Mouse (Mus musculus): ENCODE results near the gene Hspb9. TPM values are rescaled to one million over a fixed set of nuclear protein-coding genes. Genes with fewer than 3 reads are reported as not detected.

Hspb9 gene
- polyA plus RNA-seq, 1 experiment = not detected

DNA sequence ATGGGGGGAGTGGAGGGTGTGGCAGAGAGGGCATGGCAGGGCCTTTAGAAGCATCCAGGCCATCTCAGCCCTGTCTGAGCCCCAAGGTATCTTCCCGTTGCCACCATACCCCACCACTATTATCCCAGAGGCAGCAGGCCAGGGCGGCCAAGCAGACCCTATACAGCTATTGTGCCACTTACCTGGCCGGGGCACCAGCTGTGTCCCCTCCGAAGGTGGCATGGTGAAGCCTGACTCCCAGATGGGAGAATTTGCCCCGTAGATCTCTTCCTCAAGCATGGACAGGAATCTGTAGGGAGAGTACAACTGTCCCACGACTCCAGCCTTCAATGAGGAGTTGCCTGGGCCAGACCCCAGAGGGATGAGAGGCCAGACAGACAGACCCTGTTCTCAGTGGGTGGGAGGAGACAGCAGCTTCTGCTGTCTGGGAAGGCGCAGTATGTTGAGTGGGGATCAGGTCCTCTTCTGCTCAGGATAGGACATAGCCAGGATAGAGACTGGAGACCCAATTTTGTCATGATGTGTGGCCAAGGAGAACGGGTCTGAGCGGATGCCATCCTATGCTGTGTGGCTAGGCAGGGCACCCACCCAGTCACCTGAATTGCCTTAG, 4.3 kb upstream of the Hspb9 start:
- no peak for DNase-seq
- 90% methylated on average over 9 of the region's 9 CpGs for WGBS
- H3K27me3 ChIP-seq (ENCODE audit: control insufficient read depth, insufficient read depth, low read length) = no peaks in the 10 kb centered on the region
- H3K27ac ChIP-seq (ENCODE audit: insufficient read depth, low read length) = no peak overlapping the region
- H3K4me3 ChIP-seq (replicated peaks; ENCODE audit: insufficient read depth, low read depth, low read length) = no peak overlapping the region
- peaks cover 5% of the 10 kb centered on the region for H3K4me1 ChIP-seq (ENCODE audit: control insufficient read depth, insufficient read depth, low read length)
- TF ChIP-seq POLR2A (IDR thresholded peaks at IDR 0.05; ENCODE audit: borderline replicate concordance, insufficient read depth, low read length) = no peak
- no peak for TF ChIP-seq CTCF (IDR thresholded peaks at IDR 0.05; ENCODE audit: borderline replicate concordance, insufficient read depth, low read depth, low read length)

DNA sequence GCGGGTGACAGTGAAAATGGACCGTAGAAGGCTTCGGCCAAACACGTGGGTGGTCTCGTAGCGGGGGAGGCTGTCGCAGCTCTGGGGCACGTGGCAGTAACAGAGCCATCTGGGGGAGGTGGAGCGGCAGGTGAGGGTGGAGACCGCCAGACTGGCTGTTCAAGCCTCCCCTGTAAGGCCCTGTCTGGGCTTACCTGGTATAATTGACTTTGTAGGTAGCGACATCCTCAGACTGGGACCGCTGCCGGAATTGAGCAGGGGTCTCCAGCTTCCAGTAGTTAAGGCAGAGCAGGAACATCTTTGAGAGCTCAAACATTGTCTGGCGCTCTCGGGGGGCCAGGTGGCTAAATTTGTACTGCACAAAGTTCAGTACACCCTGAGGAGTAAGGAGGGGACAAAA, 3.1 kb upstream of the Hspb9 start:
- Histone ChIP-seq H3K4me3 (replicated peaks; ENCODE audit: insufficient read depth, low read depth, low read length) (no peak overlapping the region), H3K27ac (ENCODE audit: insufficient read depth, low read length) (no peak overlapping the region), H3K4me1 (ENCODE audit: control insufficient read depth, insufficient read depth, low read length) (peaks cover 5% of the 10 kb centered on the region), H3K27me3 (ENCODE audit: control insufficient read depth, insufficient read depth, low read length) (no peaks in the 10 kb centered on the region)
- WGBS = 81% methylated on average over 15 of the region's 15 CpGs
- no peak for DNase-seq
- TF ChIP-seq CTCF (IDR thresholded peaks at IDR 0.05; ENCODE audit: borderline replicate concordance, insufficient read depth, low read depth, low read length) (no peak), POLR2A (IDR thresholded peaks at IDR 0.05; ENCODE audit: borderline replicate concordance, insufficient read depth, low read length) (no peak)

DNA sequence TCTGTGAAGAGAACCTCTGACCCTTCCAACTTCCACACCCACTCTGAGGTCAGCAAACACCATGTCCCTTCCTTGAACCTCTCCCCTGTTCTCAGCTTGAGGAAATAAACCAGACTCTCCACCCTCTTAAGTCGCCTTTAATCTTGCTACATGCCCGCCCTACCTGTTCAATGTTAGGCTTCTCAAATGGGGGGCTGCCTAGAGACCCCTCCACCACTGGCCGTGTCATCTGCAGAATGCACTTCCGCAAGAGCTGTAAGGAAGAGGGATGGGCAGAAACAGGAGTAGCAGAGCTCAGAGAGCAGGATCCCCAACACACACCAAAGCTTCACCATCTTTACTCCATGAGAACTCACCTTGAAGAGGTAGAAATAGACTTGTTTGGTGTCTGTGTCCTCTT, 2.7 kb upstream of the Hspb9 start:
- Histone ChIP-seq H3K4me3 (replicated peaks; ENCODE audit: insufficient read depth, low read depth, low read length) (no peak overlapping the region), H3K4me1 (ENCODE audit: control insufficient read depth, insufficient read depth, low read length) (peaks cover 5% of the 10 kb centered on the region), H3K27ac (ENCODE audit: insufficient read depth, low read length) (no peak overlapping the region), H3K27me3 (ENCODE audit: control insufficient read depth, insufficient read depth, low read length) (no peaks in the 10 kb centered on the region)
- TF ChIP-seq CTCF (IDR thresholded peaks at IDR 0.05; ENCODE audit: borderline replicate concordance, insufficient read depth, low read depth, low read length) (no peak), POLR2A (IDR thresholded peaks at IDR 0.05; ENCODE audit: borderline replicate concordance, insufficient read depth, low read length) (no peak)
- WGBS = 89% methylated on average over 4 of the region's 4 CpGs
- no peak for DNase-seq

DNA sequence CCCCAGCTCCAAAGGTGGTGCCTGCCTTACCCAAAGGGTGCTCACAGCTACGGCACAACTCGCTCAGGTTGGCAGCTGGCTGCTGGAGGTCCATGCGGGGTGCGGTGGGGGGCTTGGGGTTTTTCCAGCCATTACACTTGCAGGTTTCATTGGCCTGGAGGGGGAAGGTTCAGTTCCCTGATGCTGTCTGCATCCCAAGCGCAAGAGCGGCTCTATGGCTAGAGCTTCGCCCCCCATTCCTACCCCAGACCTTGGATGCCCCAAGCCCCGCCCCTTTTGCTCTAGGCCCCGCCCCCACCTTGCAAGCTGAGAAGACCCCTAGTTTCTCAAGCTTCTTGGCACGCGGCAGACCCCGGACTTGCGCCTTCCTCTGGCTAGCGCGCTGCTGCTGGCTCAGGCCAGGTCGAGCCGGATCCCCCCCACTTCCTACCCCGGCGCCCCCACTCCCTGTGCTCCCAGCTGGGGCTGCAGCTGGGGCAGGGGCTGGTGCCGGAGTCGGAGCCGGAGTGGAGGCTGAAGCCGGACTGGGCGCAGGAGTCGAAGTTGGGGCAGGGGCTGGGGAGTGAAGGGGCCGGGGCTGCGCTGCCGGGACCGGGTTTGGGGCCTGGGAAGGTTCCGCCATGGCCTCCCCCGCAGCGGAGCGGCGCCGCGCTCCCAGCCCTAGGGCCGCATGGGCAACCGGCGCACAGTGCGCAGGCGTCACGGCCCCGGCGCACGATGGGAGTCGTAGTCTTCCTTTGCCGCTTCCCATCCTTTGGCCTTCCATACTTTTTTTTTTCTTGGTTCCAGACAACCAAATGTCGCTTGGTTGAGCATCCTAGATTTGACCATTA, 1.7 kb upstream of the Hspb9 start, which contains the start of gene Kat2a:
Gene Kat2a (minus strand): TSS at position 683 of the 833 bp plus-strand sequence.
- TF ChIP-seq POLR2A (IDR thresholded peaks at IDR 0.05; ENCODE audit: borderline replicate concordance, insufficient read depth, low read length) (peak; percentile 85), CTCF (IDR thresholded peaks at IDR 0.05; ENCODE audit: borderline replicate concordance, insufficient read depth, low read depth, low read length) (no peak)
- no peak within 1 kb of the TSS for H3K27ac ChIP-seq (ENCODE audit: insufficient read depth, low read length)
- WGBS = under 1% methylated on average over 48 of the region's 48 CpGs
- peak within 1 kb of the TSS; percentile 80 for H3K4me3 ChIP-seq (replicated peaks; ENCODE audit: insufficient read depth, low read depth, low read length)
- peak; percentile 85 to 90 for DNase-seq
- no peaks in the 10 kb centered on the region for H3K27me3 ChIP-seq (ENCODE audit: control insufficient read depth, insufficient read depth, low read length)
- H3K4me1 ChIP-seq (ENCODE audit: control insufficient read depth, insufficient read depth, low read length) = peaks cover 5% of the 10 kb centered on the region

DNA sequence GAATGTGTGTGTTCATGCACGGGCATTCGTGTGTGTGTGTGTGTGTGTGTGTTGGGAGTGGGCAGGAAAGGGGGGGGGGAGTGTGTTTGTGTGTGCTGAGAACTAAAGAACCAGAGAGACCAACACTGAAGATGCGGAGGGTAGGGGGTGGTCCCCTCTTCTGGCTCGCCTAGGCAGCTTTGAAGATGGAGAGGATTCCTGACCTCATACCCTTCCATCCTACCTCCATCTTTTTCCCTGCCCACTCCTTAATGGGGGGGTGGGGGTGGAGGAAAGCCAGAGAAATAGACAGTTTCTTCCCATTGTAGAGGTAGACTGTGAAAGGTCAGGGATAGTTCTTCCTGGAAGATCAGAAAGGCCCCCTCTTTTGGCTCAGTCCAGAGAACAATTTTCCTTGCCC, 476 bp upstream of the Hspb9 start:
- Histone ChIP-seq H3K27ac (ENCODE audit: insufficient read depth, low read length) (no peak overlapping the region), H3K27me3 (ENCODE audit: control insufficient read depth, insufficient read depth, low read length) (no peaks in the 10 kb centered on the region), H3K4me3 (replicated peaks; ENCODE audit: insufficient read depth, low read depth, low read length) (no peak overlapping the region), H3K4me1 (ENCODE audit: control insufficient read depth, insufficient read depth, low read length) (peaks cover 5% of the 10 kb centered on the region)
- TF ChIP-seq POLR2A (IDR thresholded peaks at IDR 0.05; ENCODE audit: borderline replicate concordance, insufficient read depth, low read length) (no peak), CTCF (IDR thresholded peaks at IDR 0.05; ENCODE audit: borderline replicate concordance, insufficient read depth, low read depth, low read length) (no peak)
- 82% methylated on average over 4 of the region's 4 CpGs for WGBS
- DNase-seq = no peak

DNA sequence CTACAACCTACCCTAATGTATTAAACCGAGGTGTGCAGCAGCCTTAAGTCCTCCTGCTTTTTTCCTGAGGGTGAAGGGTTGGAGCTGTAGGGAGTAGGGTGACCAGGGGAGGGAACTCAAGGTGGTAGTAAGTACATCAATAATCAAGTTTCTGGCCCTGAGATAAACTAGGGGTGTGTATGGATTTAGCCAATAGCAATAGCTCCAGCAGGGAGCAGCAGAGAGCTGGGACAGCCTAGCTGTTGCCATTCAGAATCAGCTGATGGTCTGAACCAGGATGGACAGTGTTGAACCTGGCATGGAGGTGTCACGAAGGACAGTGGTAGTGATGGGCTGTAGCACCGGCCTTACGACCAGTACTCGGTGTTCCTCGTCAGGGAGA, 875 bp downstream of the Hspb9 start:
- 52% methylated on average over 6 of the region's 6 CpGs for WGBS
- Histone ChIP-seq H3K4me1 (ENCODE audit: control insufficient read depth, insufficient read depth, low read length) (peaks cover 5% of the 10 kb centered on the region), H3K27me3 (ENCODE audit: control insufficient read depth, insufficient read depth, low read length) (no peaks in the 10 kb centered on the region), H3K27ac (ENCODE audit: insufficient read depth, low read length) (no peak overlapping the region), H3K4me3 (replicated peaks; ENCODE audit: insufficient read depth, low read depth, low read length) (no peak overlapping the region)
- TF ChIP-seq CTCF (IDR thresholded peaks at IDR 0.05; ENCODE audit: borderline replicate concordance, insufficient read depth, low read depth, low read length) (peak; percentile 79), POLR2A (IDR thresholded peaks at IDR 0.05; ENCODE audit: borderline replicate concordance, insufficient read depth, low read length) (no peak)
- DNase-seq = peak; percentile 71 to 75

DNA sequence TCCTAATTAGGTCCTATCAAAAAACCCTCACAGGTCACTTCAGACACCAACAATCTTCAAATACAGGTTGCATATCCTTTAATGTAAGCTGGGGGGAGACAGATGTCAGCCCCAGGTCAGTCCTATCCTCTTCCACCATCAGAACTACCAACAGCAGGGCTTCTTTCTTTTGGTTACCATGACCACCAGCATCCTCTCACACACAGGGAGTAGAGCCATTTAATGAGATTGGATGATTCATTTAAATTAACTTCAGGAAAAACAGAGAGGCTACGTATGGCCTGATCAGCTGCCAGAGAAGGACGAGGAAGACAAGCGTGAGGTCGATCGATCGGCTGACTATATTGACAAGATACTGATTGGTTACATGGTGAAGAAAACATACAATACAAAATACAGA, 1.3 kb downstream of the Hspb9 start:
- Histone ChIP-seq H3K27ac (ENCODE audit: insufficient read depth, low read length) (no peak overlapping the region), H3K4me1 (ENCODE audit: control insufficient read depth, insufficient read depth, low read length) (peaks cover 5% of the 10 kb centered on the region), H3K27me3 (ENCODE audit: control insufficient read depth, insufficient read depth, low read length) (no peaks in the 10 kb centered on the region), H3K4me3 (replicated peaks; ENCODE audit: insufficient read depth, low read depth, low read length) (no peak overlapping the region)
- no peak for DNase-seq
- no peak for TF ChIP-seq CTCF (IDR thresholded peaks at IDR 0.05; ENCODE audit: borderline replicate concordance, insufficient read depth, low read depth, low read length)
- no peak for TF ChIP-seq POLR2A (IDR thresholded peaks at IDR 0.05; ENCODE audit: borderline replicate concordance, insufficient read depth, low read length)
- 87% methylated on average over 6 of the region's 6 CpGs for WGBS

DNA sequence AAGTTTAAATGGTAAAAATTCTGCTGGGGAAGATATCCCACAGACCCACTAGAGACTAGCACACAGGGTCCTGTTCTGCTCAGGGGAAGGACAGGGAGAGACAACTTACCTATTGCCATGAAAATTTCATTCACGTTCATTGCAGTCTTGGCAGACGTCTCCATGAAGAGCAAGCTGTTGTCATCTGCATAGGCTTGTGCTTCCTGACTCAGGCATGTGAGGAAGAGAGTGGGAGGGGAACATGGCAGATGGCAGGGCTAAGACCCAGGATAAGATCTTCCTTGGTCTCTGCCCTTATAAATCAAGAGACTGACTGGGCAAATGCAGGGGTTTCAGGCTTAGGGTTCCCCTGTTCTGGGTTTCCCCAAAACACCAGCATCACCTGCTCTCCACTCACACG, 3.0 kb downstream of the Hspb9 start:
- DNase-seq = no peak
- peaks cover 7% of the 10 kb centered on the region for H3K4me1 ChIP-seq (ENCODE audit: control insufficient read depth, insufficient read depth, low read length)
- no peaks in the 10 kb centered on the region for H3K27me3 ChIP-seq (ENCODE audit: control insufficient read depth, insufficient read depth, low read length)
- 46% methylated on average over 3 of the region's 3 CpGs for WGBS
- TF ChIP-seq POLR2A (IDR thresholded peaks at IDR 0.05; ENCODE audit: borderline replicate concordance, insufficient read depth, low read length) = no peak
- TF ChIP-seq CTCF (IDR thresholded peaks at IDR 0.05; ENCODE audit: borderline replicate concordance, insufficient read depth, low read depth, low read length) = no peak
- H3K4me3 ChIP-seq (replicated peaks; ENCODE audit: insufficient read depth, low read depth, low read length) = no peak overlapping the region
- no peak overlapping the region for H3K27ac ChIP-seq (ENCODE audit: insufficient read depth, low read length)

Data from cerebellum, adult 2 months (tissue).